Mouse (Mus musculus) spleen, postnatal 4 days (tissue): ENCODE data around the gene Col5a1.

Experiments used
- DNase-seq, 2 experiments: peaks; one replicate each; pipeline ENCODE4 v3.0.0; 2022; ENCODE audit warnings: low spot score in 2 of 2

Col5a1 gene

GRCm38 (mm10) chr2:28086112-28086511 lies 199.9 kb downstream of the Col5a1 start:
- DNase-seq, result no peak

GRCm38 (mm10) chr2:28089095-28089494 lies 202.9 kb downstream of the Col5a1 start:
- no peak for DNase-seq
